In genomic region chr2:160479240-160479639, GRCm38 (mm10) we compare ENCODE assay signal across 15 mouse cellular contexts.
"Had no signal": no experiment of that assay in that cellular context is flagged by ENCODE, and none has a peak within 500 bp of the region (broad histone marks: within the 10 kb centered on the region; RNA-seq: fewer than 3 reads in every experiment).

No protein-coding gene starts in this region.

- ATAC-seq: intestine, postnatal 0 days; lung, postnatal 0 days; midbrain, embryonic 16.5 days had no signal

- DNase-seq: kidney, adult 8-10 months; kidney, postnatal 4 days; left cerebral cortex, postnatal 4 days; lung, adult 18-20 months; lung, postnatal 4 days; right cerebral cortex, postnatal 14 days; thymus, postnatal 4 days had no signal

- H3K9ac ChIP-seq: liver, embryonic 14.5 days; neural tube, embryonic 13.5 days; stomach, embryonic 15.5 days had no signal

- H3K4me1 ChIP-seq: midbrain, embryonic 10.5 days; stomach, embryonic 15.5 days had no signal

- H3K9me3 ChIP-seq: midbrain, embryonic 10.5 days; neural tube, embryonic 13.5 days; stomach, embryonic 15.5 days had no signal

- H3K36me3 ChIP-seq: midbrain, embryonic 10.5 days; neural tube, embryonic 13.5 days; stomach, embryonic 15.5 days had no signal

- H3K4me3 ChIP-seq: midbrain, embryonic 10.5 days; neural tube, embryonic 13.5 days; stomach, embryonic 15.5 days had no signal

- H3K27ac ChIP-seq: kidney, postnatal 0 days; liver, embryonic 14.5 days; midbrain, embryonic 10.5 days; neural tube, embryonic 13.5 days; stomach, embryonic 15.5 days had no signal

- H3K27me3 ChIP-seq: stomach, embryonic 15.5 days had no signal

- H3K4me2 ChIP-seq: neural tube, embryonic 13.5 days; stomach, embryonic 15.5 days had no signal
